Mouse (Mus musculus): ENCODE measurements around the gene Nacc1. TPM values are rescaled to one million over a fixed set of nuclear protein-coding genes. Genes with fewer than 3 reads are reported as not detected.

Nacc1 gene
- total and polyA plus RNA-seq, 3 experiments, result 42.5 to 106 TPM; not detected in 1

GRCm38 (mm10) chr8:84647461-84647901 lies 40.2 kb downstream of the Nacc1 start:
- Histone ChIP-seq H3K79me2 (ENCODE audit: control insufficient read depth, insufficient read depth, low read length, poor library complexity) (no peaks in the 10 kb centered on the region), H3K9me3 (replicated peaks; ENCODE audit: insufficient read depth, low read length) (no peaks in the 10 kb centered on the region), H3K27me3 (ENCODE audit: control insufficient read depth in 1 of 2, insufficient read depth in 2 of 2, low read length in 2 of 2) (no peaks in the 10 kb centered on the region), H3K36me3 (ENCODE audit: control insufficient read depth in 1 of 2, insufficient read depth in 2 of 2, low read length in 2 of 2) (peaks cover 0 to 2% of the 10 kb centered on the region in 2 experiments; a peak in 2 of 4 replicates), H3K4me1 (ENCODE audit: control insufficient read depth in 1 of 2, insufficient read depth in 2 of 2, low read length in 2 of 2) (peaks cover 0 to 9% of the 10 kb centered on the region in 2 experiments; a peak in 3 of 4 replicates), H3K27ac (ENCODE audit: control insufficient read depth, low read depth, low read length) (peak overlapping the region; percentile 39), H3K9ac (ENCODE audit: control insufficient read depth, low read depth, low read length, poor library complexity, severe bottlenecking) (peak overlapping the region; percentile 27; the same call in 1 of the 2 replicates), H3K4me3 (ENCODE audit: control insufficient read depth in 1 of 2, insufficient read depth in 1 of 2, low read depth in 2 of 2, low read length in 2 of 2) (peak overlapping the region; percentile 35 to 49)
- DNase-seq (ENCODE audit: low read depth, low spot score), result peak; percentile 94
- TF ChIP-seq MXI1 (IDR thresholded peaks at IDR 0.05; ENCODE audit: low read depth, low read length) (peak; percentile 33; the same call in 1 of the 2 replicates), ZC3H11A (IDR thresholded peaks at IDR 0.05; ENCODE audit: low read depth, low read length) (no peak), UBTF (IDR thresholded peaks at IDR 0.05; ENCODE audit: borderline replicate concordance, insufficient read depth, low read depth, low read length) (no peak), GABPA (IDR thresholded peaks at IDR 0.05; ENCODE audit: low read depth, low read length) (no peak), ZNF384 (IDR thresholded peaks at IDR 0.05; ENCODE audit: low read depth, low read length) (no peak), CHD1 (IDR thresholded peaks at IDR 0.05; ENCODE audit: low read depth, low read length) (no peak), RCOR1 (IDR thresholded peaks at IDR 0.05; ENCODE audit: low read depth, low read length) (peak; percentile 58; the same call in 1 of the 2 replicates), USF2 (IDR thresholded peaks at IDR 0.05; ENCODE audit: borderline replicate concordance in 1 of 2, insufficient read depth in 1 of 2, low read depth in 1 of 2, low read length in 2 of 2) (no peak), CHD2 (IDR thresholded peaks at IDR 0.05; ENCODE audit: low read length) (no peak), E2F4 (IDR thresholded peaks at IDR 0.05; ENCODE audit: borderline replicate concordance, low read depth, low read length) (no peak), NELFE (IDR thresholded peaks at IDR 0.05; ENCODE audit: low read depth, low read length) (no peak), GATA1 (IDR thresholded peaks at IDR 0.05; ENCODE audit: low read depth, low read length) (peak; percentile 78), BHLHE40 (IDR thresholded peaks at IDR 0.05; ENCODE audit: borderline replicate concordance, low read depth, low read length) (no peak), ELF1 (IDR thresholded peaks at IDR 0.05; ENCODE audit: low read depth, low read length) (no peak), MAFK (IDR thresholded peaks at IDR 0.05; ENCODE audit: borderline replicate concordance, low read depth, low read length) (no peak), ZKSCAN1 (IDR thresholded peaks at IDR 0.05; ENCODE audit: low read depth, low read length) (no peak), TBP (IDR thresholded peaks at IDR 0.05; ENCODE audit: low read depth, low read length) (peak; percentile 48), HCFC1 (IDR thresholded peaks at IDR 0.05; ENCODE audit: low read depth, low read length) (no peak), POLR2A (IDR thresholded peaks at IDR 0.05; ENCODE audit: control insufficient read depth in 1 of 2, insufficient read depth in 1 of 2, low read depth in 1 of 2, low read length in 2 of 2, poor library complexity in 1 of 2) (peak in 1 of 2 experiments; percentile 35; a peak in 1 of 4 replicates), TCF12 (IDR thresholded peaks at IDR 0.05; ENCODE audit: low read depth, low read length) (peak; percentile 34; the same call in 1 of the 2 replicates), USF1 (IDR thresholded peaks at IDR 0.05; ENCODE audit: low read depth, low read length) (no peak), MYC (IDR thresholded peaks at IDR 0.05; ENCODE audit: low read depth, low read length) (0 out of 2 replicates have a peak, but pooled peaks have one; percentile 2), MAZ (IDR thresholded peaks at IDR 0.05; ENCODE audit: low read depth, low read length) (no peak), KAT2A (conservative IDR thresholded peaks at IDR 0.05; ENCODE audit: low read depth, low read length) (no peak), CTCF (IDR thresholded peaks at IDR 0.05 in 2 of 3, conservative IDR thresholded peaks at IDR 0.05 in 1 of 3; ENCODE audit: control insufficient read depth in 1 of 3, insufficient read depth in 1 of 3, low read depth in 2 of 3, low read length in 3 of 3, poor library complexity in 1 of 3, severe bottlenecking in 1 of 3) (no peak), SIN3A (IDR thresholded peaks at IDR 0.05; ENCODE audit: low read length) (peak; percentile 69), MAX (IDR thresholded peaks at IDR 0.05; ENCODE audit: low read length) (no peak), ETS1 (IDR thresholded peaks at IDR 0.05; ENCODE audit: low read depth, low read length) (0 out of 2 replicates have a peak, but pooled peaks have one; percentile 23), NRF1 (IDR thresholded peaks at IDR 0.05; ENCODE audit: insufficient read depth, low read depth, low read length, poor library complexity, severe bottlenecking) (no peak), MEF2A (IDR thresholded peaks at IDR 0.05; ENCODE audit: extremely low read depth, insufficient replicate concordance, low read depth, low read length, poor library complexity, severe bottlenecking) (no peak), POLR2AphosphoS5 (IDR thresholded peaks at IDR 0.05; ENCODE audit: borderline replicate concordance, low read depth, low read length) (no peak), MYB (IDR thresholded peaks at IDR 0.05; ENCODE audit: low read depth, low read length) (no peak), ZMIZ1 (IDR thresholded peaks at IDR 0.05; ENCODE audit: low read depth, low read length) (no peak), EP300 (IDR thresholded peaks at IDR 0.05; ENCODE audit: low read depth in 1 of 2, low read length in 2 of 2) (no peak; a peak in 1 of 4 replicates), POLR2AphosphoS2 (IDR thresholded peaks at IDR 0.05; ENCODE audit: low read length) (no peak), SMC3 (IDR thresholded peaks at IDR 0.05; ENCODE audit: low read depth, low read length) (no peak), JUND (IDR thresholded peaks at IDR 0.05; ENCODE audit: low read depth, low read length) (no peak)
